In genomic region chr9:119970763-119971656, GRCm38 (mm10) we compare ENCODE assay signal across 8 mouse cellular contexts. TPM values are rescaled to one million over a fixed set of nuclear protein-coding genes. Genes with fewer than 3 reads are reported as not detected.
DNase-seq lines count a peak whose midpoint lies in the region; ATAC-seq lines count a peak whose summit lies in the region.

No protein-coding gene starts in this region.

- H3K9ac ChIP-seq in hindbrain, embryonic 14.5 days, result no peak overlapping the region
- H3K9ac ChIP-seq in midbrain, embryonic 13.5 days (replicated peaks), result 0 out of 2 replicates have a peak overlapping the region, but pooled peaks have one; percentile 15
- no peak overlapping the region for H3K9ac ChIP-seq in intestine, embryonic 16.5 days (ENCODE audit: low read depth, low read length)

- peak; percentile 92 for DNase-seq in heart, adult 11 months
- DNase-seq in heart, adult 9 months (ENCODE audit: low spot score in 2 of 2), result no peak
- DNase-seq in 3T3-L1 (ENCODE audit: low read depth, low spot score), result peak; percentile 83
- DNase-seq in cerebellum, adult 8-10 months, result peak; percentile 82
- DNase-seq in hindbrain, embryonic 14.5 days (ENCODE audit: low spot score), result peak; percentile 70
- DNase-seq in spleen, postnatal 10 days (ENCODE audit: low spot score in 2 of 2), result no peak

- peak overlapping the region; percentile 27; the same call in 1 of the 2 replicates for H3K27ac ChIP-seq in hindbrain, embryonic 14.5 days
- peak overlapping the region; percentile 49 for H3K27ac ChIP-seq in midbrain, embryonic 13.5 days
- H3K27ac ChIP-seq in intestine, embryonic 16.5 days (ENCODE audit: low read length), result no peak overlapping the region

- ATAC-seq in hindbrain, embryonic 14.5 days (ENCODE audit: low FRiP score), result peak; percentile 54
- peak; percentile 65 for ATAC-seq in midbrain, embryonic 13.5 days
- ATAC-seq in intestine, embryonic 16.5 days, result no peak; the same call in 1 of the 2 replicates

- 68% methylated on average over 7 of the region's 7 CpGs for WGBS in hindbrain, embryonic 14.5 days
- 75% methylated on average over 7 of the region's 7 CpGs for WGBS in midbrain, embryonic 13.5 days
- WGBS in intestine, embryonic 16.5 days, result 79% methylated on average over 7 of the region's 7 CpGs

- peaks cover 14% of the 10 kb centered on the region for H3K4me1 ChIP-seq in hindbrain, embryonic 14.5 days (replicated peaks; ENCODE audit: control insufficient read depth, insufficient read depth, low read length)
- H3K4me1 ChIP-seq in midbrain, embryonic 13.5 days (replicated peaks), result peaks cover 10% of the 10 kb centered on the region; the same call in 1 of the 2 replicates
- 0 out of 2 replicates have a peak, but pooled peaks cover 2% of the 10 kb centered on the region for H3K4me1 ChIP-seq in intestine, embryonic 16.5 days (ENCODE audit: control insufficient read depth, insufficient read depth, low read length)

- H3K4me3 ChIP-seq in hindbrain, embryonic 14.5 days (replicated peaks; ENCODE audit: low read length), result no peak overlapping the region
- H3K4me3 ChIP-seq in midbrain, embryonic 13.5 days (replicated peaks), result no peak overlapping the region
- no peak overlapping the region for H3K4me3 ChIP-seq in intestine, embryonic 16.5 days (ENCODE audit: low read length)

- no peaks in the 10 kb centered on the region for H3K9me3 ChIP-seq in hindbrain, embryonic 14.5 days (ENCODE audit: control insufficient read depth, low read length)
- H3K9me3 ChIP-seq in midbrain, embryonic 13.5 days, result no peaks in the 10 kb centered on the region
- no peaks in the 10 kb centered on the region for H3K9me3 ChIP-seq in intestine, embryonic 16.5 days (ENCODE audit: control insufficient read depth, low read length)

- H3K4me2 ChIP-seq in hindbrain, embryonic 14.5 days (replicated peaks), result no peak overlapping the region
- no peak overlapping the region for H3K4me2 ChIP-seq in midbrain, embryonic 13.5 days (replicated peaks)
- H3K4me2 ChIP-seq in intestine, embryonic 16.5 days (ENCODE audit: low read depth, low read length), result no peak overlapping the region

- H3K36me3 ChIP-seq in hindbrain, embryonic 14.5 days (replicated peaks; ENCODE audit: control insufficient read depth, insufficient read depth), result no peaks in the 10 kb centered on the region
- no peaks in the 10 kb centered on the region for H3K36me3 ChIP-seq in midbrain, embryonic 13.5 days
- peaks cover 13% of the 10 kb centered on the region for H3K36me3 ChIP-seq in intestine, embryonic 16.5 days (ENCODE audit: control insufficient read depth, insufficient read depth, low read length)

- H3K27me3 ChIP-seq in hindbrain, embryonic 14.5 days (ENCODE audit: control insufficient read depth, insufficient read depth, low read length), result no peaks in the 10 kb centered on the region
- no peaks in the 10 kb centered on the region for H3K27me3 ChIP-seq in midbrain, embryonic 13.5 days
- no peaks in the 10 kb centered on the region for H3K27me3 ChIP-seq in intestine, embryonic 16.5 days (replicated peaks; ENCODE audit: control insufficient read depth, insufficient read depth, low read length)

RNA-seq across cellular contexts. Expression of gene Csrnp1, which starts 13.4 kb away (rescaled TPM):
- 0.68 and 0.80 TPM in 2 replicates for polyA plus RNA-seq in hindbrain, embryonic 14.5 days (2014; fragmentation: Nextera tagmentation; extraction: Ambion mirVana)
- 1.1 and 1.3 TPM in 2 replicates for polyA plus RNA-seq in midbrain, embryonic 13.5 days (2015; fragmentation: Nextera tagmentation; extraction: Ambion mirVana)
- 5.0 and 5.1 TPM in 2 replicates for polyA plus RNA-seq in intestine, embryonic 16.5 days (2015; fragmentation: Nextera tagmentation; extraction: Ambion mirVana)

RNA-seq across cellular contexts. Expression of gene Ttc21a, which starts 33.6 kb away (rescaled TPM):
- polyA plus RNA-seq in hindbrain, embryonic 14.5 days (2014; fragmentation: Nextera tagmentation; extraction: Ambion mirVana), result 1.2 TPM in 2 replicates
- polyA plus RNA-seq in midbrain, embryonic 13.5 days (2015; fragmentation: Nextera tagmentation; extraction: Ambion mirVana), result 0.28 and 0.44 TPM in 2 replicates
- polyA plus RNA-seq in intestine, embryonic 16.5 days (2015; fragmentation: Nextera tagmentation; extraction: Ambion mirVana), result 0.04 TPM in 1 of 2 replicates, not detected in the other

RNA-seq across cellular contexts. Expression of gene Gorasp1, which starts 33.6 kb away (rescaled TPM):
- 24.3 and 27.9 TPM in 2 replicates for polyA plus RNA-seq in hindbrain, embryonic 14.5 days (2014; fragmentation: Nextera tagmentation; extraction: Ambion mirVana)
- polyA plus RNA-seq in midbrain, embryonic 13.5 days (2015; fragmentation: Nextera tagmentation; extraction: Ambion mirVana), result 22.9 and 23.1 TPM in 2 replicates
- 39.3 and 39.5 TPM in 2 replicates for polyA plus RNA-seq in intestine, embryonic 16.5 days (2015; fragmentation: Nextera tagmentation; extraction: Ambion mirVana)

RNA-seq across cellular contexts. Expression of gene Xirp1, which starts 52.4 kb away (rescaled TPM):
- polyA plus RNA-seq in hindbrain, embryonic 14.5 days (2014; fragmentation: Nextera tagmentation; extraction: Ambion mirVana), result 0.04 TPM in 1 of 2 replicates, not detected in the other
- 0.03 TPM in 1 of 2 replicates, not detected in the other for polyA plus RNA-seq in midbrain, embryonic 13.5 days (2015; fragmentation: Nextera tagmentation; extraction: Ambion mirVana)
- polyA plus RNA-seq in intestine, embryonic 16.5 days (2015; fragmentation: Nextera tagmentation; extraction: Ambion mirVana), result 0.06 and 0.07 TPM in 2 replicates

Comparison
In these comparisons a context has a peak if more than half of its experiments do, and no peak if none do; other contexts are left out.
1. DNase-seq: peak in heart, adult 11 months (single experiment), 3T3-L1 (single experiment), cerebellum, adult 8-10 months (single experiment) and hindbrain, embryonic 14.5 days (single experiment); none in heart, adult 9 months (0 of 2) and spleen, postnatal 10 days (0 of 2).